Mouse (Mus musculus) embryonic facial prominence, embryonic 14.5 days (tissue): Measurements from ENCODE around the gene Mid1. TPM values are rescaled to one million over a fixed set of nuclear protein-coding genes. Genes with fewer than 3 reads are reported as not detected.
A peak's percentile ranks its signal among the peaks of the same experiment; 100 is the strongest.
"Not testable (repeated sequence)": the region's sequence is repeated elsewhere in the genome, so short reads cannot be mapped to it uniquely, and the experiment has no call there.

Experiments used
- ATAC-seq: fragments of 200-750 bp; cut with Nextera tagmentation; 2 replicates; pipeline ENCODE4 v1.8.0; 2017; ENCODE audit warnings: low read depth, moderate number of reproducible peaks, moderate TSS enrichment
- DNase-seq: peaks from one replicate; pipeline ENCODE4 v3.0.0-alpha.2; 2015; ENCODE audit warnings: low spot score
- H3K27ac ChIP-seq: fragments of 300-500 bp; sonication (generic); replicated peaks from 2 replicates; pipeline ENCODE4 v1.5.1; 2014; ENCODE audit warnings: low read depth, mild to moderate bottlenecking, low read length, moderate library complexity
- H3K27me3 ChIP-seq: fragments of 300-500 bp; sonication (generic); replicated peaks from 2 replicates; pipeline ENCODE4 v1.6.1; 2014; ENCODE audit warnings: low read length; ENCODE audit not compliant: control insufficient read depth, insufficient read depth
- H3K36me3 ChIP-seq: fragments of 300-500 bp; sonication (generic); 2 replicates; pipeline ENCODE4 v1.6.1; 2014; ENCODE audit warnings: low read length, mixed read lengths; ENCODE audit not compliant: control insufficient read depth, insufficient read depth
- H3K4me1 ChIP-seq: fragments of 300-500 bp; sonication (generic); 2 replicates; pipeline ENCODE4 v1.6.1; 2014; ENCODE audit warnings: antibody characterized with exemption, low read length; ENCODE audit not compliant: control insufficient read depth, insufficient read depth
- H3K4me2 ChIP-seq: fragments of 300-500 bp; sonication (generic); 2 replicates; pipeline ENCODE4 v1.6.1; 2014; ENCODE audit warnings: low read depth, mild to moderate bottlenecking, low read length, moderate library complexity, mixed read lengths
- H3K4me3 ChIP-seq: fragments of 300-500 bp; sonication (generic); 2 replicates; pipeline ENCODE4 v1.5.1; 2014; ENCODE audit warnings: low read depth, mild to moderate bottlenecking, low read length
- H3K9ac ChIP-seq: fragments of 300-500 bp; sonication (generic); 2 replicates; pipeline ENCODE4 v1.6.1; 2014; ENCODE audit warnings: low read depth, mild to moderate bottlenecking, low read length, moderate library complexity, mixed read lengths
- H3K9me3 ChIP-seq: fragments of 300-500 bp; sonication (generic); 2 replicates; pipeline ENCODE4 v1.6.1; 2016; ENCODE audit warnings: low read length; ENCODE audit not compliant: control insufficient read depth
- WGBS: fragments of 180-500 bp; shearing (Covaris S2); extraction: QIAGEN DNeasy Blood & Tissue Kit; methylation state at CpG from one replicate; pipeline ENCODE4 v1.1.7; 2014; 5-methylcytosine and 5-hydroxymethylcytosine counted together
- polyA plus RNA-seq: library from polyadenylated mRNA; unstranded; fragments of >200 nt; fragmentation: Nextera tagmentation; extraction: Ambion mirVana; gene quantifications from 2 replicates; pipeline ENCODE4 v1.2.1, GENCODE M21; 2014

Mid1 gene
- polyA plus RNA-seq, 1 experiment from 2014 or later = 10.4 TPM

DNA sequence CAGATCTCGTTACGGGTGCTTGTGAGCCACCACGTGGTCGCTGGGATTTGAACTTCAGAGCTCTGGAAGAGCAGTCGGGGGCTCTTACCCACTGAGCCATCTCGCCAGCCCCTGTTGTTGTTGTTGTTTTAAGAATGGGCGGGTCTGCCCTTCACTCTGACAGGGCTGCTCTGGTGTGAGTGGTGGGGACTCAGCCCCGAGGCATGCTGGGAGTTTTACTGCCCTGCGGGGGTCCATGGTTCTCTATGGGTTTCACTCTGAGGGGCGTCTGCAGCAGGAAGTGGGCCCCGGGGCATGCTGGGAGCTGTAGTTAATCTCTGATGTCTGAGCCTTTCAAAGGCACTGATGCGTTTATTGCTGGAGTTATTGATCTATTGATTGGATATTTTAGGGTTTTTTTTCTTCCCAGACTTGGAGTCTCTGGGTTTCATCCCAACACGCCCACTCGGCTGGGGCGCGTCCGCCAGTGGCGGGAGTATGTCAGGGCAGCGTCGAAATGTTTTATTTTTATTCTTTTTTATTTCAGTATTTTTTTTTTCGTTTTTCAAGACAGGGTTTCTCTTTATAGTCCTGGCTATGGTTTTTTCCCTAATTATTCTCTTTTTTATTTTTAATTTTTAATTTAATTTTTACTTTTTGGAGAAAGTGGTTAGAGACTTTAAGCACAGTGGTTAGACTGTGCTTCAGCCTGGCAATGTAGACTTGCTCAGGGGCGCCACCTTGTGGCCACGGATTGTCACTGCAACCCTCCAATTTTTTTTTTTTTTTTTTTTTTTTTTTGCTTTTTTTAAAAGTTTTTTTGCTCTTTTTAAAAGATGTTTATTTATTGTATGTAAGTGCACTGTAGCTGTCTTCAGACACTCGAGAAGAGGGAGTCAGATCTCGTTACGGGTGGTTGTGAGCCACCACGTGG lies 332.6 kb downstream of the Mid1 start:
- Histone ChIP-seq H3K9me3 (peaks cover 27% of the 10 kb centered on the region), H3K4me2 (peak overlapping the region; percentile 20; the same call in 1 of the 2 replicates), H3K36me3 (peaks cover 57% of the 10 kb centered on the region), H3K4me3 (peak overlapping the region; percentile 14), H3K27ac (peak overlapping the region; percentile 29; the same call in 1 of the 2 replicates)
- DNase-seq (peak; percentile 83), ATAC-seq (peak; percentile 88)
- H3K9ac ChIP-seq, H3K27me3 ChIP-seq, H3K4me1 ChIP-seq: not testable (repeated sequence)
- WGBS = 48% methylated on average over 27 of the region's 27 CpGs

DNA sequence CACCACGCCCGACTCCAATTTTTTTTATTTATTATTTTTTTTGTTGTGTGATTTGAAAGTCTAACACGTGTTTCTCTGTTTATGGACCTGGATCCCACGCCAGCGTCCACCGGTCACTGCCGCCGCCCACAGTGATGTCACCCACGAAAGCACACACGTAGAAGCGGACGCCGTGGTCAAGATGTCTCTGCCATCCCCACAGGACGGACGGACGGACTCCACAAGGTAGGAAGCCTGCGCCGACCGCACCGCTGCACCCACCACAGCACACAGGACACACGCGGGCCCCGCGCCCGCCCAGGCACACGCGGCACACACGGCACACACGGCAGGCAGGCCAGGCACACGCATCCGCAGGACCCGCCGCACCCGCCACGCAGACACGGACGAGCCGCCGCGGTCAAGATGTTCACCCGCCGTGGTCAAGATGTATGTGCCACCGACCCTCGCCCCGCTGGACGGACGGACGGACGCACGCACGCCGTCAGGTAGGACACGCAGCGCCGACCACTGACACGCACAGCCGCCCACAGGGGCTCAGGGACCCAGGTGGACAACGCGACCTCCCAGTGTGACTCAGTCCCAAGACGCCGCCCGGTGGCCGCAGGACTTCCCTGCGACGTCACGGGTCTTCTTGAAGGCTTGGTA lies 333.7 kb downstream of the Mid1 start:
- 88% methylated on average over 66 of the region's 66 CpGs for WGBS
- not testable (repeated sequence) for H3K4me3 ChIP-seq, H3K4me1 ChIP-seq, DNase-seq, H3K9ac ChIP-seq, H3K27me3 ChIP-seq, H3K4me2 ChIP-seq, H3K27ac ChIP-seq
- H3K36me3 ChIP-seq = peaks cover 51% of the 10 kb centered on the region
- peak; percentile 54 for ATAC-seq
- peaks cover 24% of the 10 kb centered on the region for H3K9me3 ChIP-seq

DNA sequence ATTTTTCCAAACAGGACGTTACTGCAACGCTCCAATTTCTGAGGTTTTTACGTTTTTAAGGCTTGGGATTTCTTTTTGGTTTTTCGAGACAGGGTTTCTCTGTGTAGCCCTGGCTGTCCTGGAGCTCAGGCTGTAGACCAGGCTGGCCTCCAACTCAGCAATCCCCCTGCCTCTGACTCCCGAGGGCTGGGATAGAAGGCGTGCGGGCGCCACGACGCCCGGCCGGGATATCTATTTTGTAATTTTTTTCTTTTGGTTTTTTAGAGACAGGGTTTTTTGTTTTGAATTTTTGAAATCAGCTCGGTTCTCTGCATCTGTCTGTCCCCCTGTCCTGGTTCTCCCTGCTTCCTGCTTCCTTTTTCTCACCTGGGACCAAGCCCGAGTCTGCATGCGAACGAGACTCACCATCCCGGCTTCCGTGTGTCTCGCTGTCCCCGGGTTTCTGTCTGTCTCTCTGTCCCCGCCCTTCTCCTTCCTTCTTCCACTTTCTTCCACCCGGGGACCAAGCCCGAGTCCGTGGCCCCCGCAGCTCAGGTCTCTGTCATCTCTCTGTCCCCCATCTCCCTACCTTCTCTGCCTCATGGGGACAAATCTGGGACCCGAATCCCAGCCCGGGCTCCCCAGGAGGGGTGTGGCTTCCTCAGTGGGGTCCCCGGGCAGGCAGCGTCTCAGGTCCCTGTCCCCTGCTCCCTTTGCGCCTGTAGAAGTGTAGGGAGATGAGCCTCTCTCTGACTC lies 334.4 kb downstream of the Mid1 start:
- peak; percentile 50 for ATAC-seq
- H3K27ac ChIP-seq, H3K27me3 ChIP-seq, H3K4me2 ChIP-seq, H3K4me3 ChIP-seq, H3K9ac ChIP-seq, H3K4me1 ChIP-seq, DNase-seq: not testable (repeated sequence)
- Histone ChIP-seq H3K36me3 (peaks cover 46% of the 10 kb centered on the region), H3K9me3 (peaks cover 24% of the 10 kb centered on the region)
- 85% methylated on average over 30 of the region's 30 CpGs for WGBS

DNA sequence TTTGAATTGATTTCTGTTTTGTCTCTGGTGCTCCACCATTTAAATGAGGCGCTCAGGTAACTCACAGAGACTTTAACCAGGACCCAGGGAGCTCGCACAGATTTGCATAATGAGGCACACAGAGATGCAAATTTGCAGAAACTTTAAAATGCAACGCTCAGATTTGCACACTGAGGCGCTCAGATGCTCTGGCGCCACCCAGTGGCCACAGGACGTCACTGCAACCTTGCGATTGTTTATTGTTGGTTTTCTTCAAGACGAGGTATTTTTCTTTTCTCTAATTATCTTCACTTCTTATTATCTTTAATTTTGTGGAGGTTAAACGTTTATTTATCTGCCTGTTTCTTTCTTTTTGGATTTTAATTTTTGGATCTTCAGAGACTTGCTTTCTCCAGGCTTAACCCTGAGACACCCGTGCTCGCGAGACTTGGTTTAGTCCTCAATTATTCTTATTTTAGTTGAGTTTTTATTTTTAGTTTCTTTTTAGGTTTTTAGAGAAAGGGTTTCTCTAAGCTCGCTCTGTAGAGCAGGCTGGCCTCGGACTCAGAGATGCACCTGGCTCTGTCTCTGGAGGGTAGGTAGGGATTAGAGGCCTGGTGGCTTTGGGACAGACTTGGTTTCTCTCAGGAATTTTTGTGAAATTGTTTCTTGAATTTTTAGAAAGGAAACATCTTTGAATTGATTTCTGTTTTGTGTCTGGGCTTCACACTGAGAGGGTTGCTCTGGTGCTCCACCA lies 335.1 kb downstream of the Mid1 start:
- H3K4me3 ChIP-seq, DNase-seq, H3K27me3 ChIP-seq, H3K4me2 ChIP-seq, H3K9ac ChIP-seq, H3K4me1 ChIP-seq: not testable (repeated sequence)
- H3K9me3 ChIP-seq = peaks cover 24% of the 10 kb centered on the region
- H3K27ac ChIP-seq = 0 out of 2 replicates have a peak overlapping the region, but pooled peaks have one; percentile 29
- ATAC-seq = peak; percentile 14; the same call in 1 of the 2 replicates
- WGBS = 60% methylated on average over 14 of the region's 14 CpGs
- peaks cover 46% of the 10 kb centered on the region for H3K36me3 ChIP-seq

DNA sequence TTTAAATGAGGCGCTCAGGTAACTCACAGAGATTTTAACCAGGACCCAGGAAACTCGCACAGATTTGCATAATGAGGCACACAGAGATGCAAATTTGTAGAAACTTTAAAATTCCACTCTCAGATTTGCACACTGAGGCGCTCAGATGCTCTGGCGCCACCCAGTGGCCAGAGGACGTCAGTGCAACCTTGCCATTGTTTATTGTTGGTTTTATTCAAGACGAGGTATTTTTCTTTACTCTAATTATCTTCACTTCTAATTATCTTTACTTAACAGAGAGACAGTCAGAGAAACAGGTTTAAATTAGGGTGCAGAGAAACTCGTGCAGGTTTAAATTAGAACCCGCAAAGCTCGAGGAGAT lies 335.7 kb downstream of the Mid1 start:
- 0 out of 2 replicates have a peak overlapping the region, but pooled peaks have one; percentile 29 for H3K27ac ChIP-seq
- not testable (repeated sequence) for H3K4me1 ChIP-seq, H3K9ac ChIP-seq, H3K27me3 ChIP-seq, H3K4me3 ChIP-seq, ATAC-seq, H3K4me2 ChIP-seq
- H3K9me3 ChIP-seq = peaks cover 24% of the 10 kb centered on the region
- peak; percentile 76 for DNase-seq
- WGBS = 45% methylated on average over 9 of the region's 9 CpGs
- peaks cover 46% of the 10 kb centered on the region for H3K36me3 ChIP-seq

DNA sequence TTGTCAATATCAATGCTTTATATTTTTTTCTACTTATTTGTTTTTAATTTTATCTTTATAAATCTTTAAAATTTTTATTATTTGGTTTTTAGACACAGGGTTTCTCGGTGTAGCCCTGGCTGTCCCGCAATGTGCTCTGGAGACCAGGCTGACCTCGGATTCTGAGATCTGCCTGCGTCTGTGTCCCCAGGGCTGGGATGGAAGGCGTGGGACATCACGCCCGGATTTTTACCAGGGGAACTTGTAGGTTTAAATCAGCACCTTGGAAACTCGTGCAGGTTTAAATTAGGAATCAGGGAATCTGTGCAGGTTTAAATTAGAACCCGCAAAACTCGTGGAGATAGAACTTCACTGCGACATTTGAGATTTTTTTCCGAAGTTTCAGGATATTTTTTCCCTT lies 336.2 kb downstream of the Mid1 start:
- ATAC-seq, H3K27ac ChIP-seq, H3K4me1 ChIP-seq, H3K9ac ChIP-seq, DNase-seq, H3K4me3 ChIP-seq, H3K27me3 ChIP-seq, H3K4me2 ChIP-seq: not testable (repeated sequence)
- WGBS = 73% methylated on average over 12 of the region's 12 CpGs
- Histone ChIP-seq H3K9me3 (peaks cover 24% of the 10 kb centered on the region), H3K36me3 (peaks cover 46% of the 10 kb centered on the region)

DNA sequence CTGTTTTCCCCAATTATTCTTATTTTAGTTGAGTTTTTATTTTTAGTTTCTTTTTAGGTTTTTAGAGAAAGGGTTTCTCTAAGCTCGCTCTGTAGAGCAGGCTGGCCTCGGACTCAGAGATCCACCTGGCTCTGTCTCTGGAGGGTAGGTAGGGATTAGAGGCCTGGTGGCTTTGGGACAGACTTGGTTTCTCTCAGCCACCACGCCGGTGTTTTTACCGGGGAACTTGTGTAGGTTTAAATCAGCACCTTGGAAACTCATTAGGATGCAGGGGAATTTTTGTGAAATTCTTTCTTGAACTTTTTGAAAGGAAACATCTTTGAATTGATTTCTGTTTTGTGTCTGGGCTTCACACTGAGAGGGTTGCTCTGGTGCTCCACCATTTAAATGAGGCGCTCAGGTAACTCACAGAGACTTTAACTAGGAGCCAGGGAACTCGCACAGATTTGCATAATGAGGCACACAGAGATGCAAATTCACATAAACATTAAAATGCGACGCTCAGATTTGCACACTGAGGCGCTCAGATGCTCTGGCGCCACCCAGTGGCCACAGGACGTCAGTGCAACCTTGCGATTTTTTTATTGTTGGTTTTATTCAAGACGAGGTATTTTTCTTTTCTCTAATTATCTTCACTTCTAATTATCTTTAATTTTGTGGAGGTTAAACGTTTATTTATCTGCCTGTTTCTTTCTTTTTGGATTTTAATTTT lies 336.9 kb downstream of the Mid1 start:
- not testable (repeated sequence) for H3K27ac ChIP-seq, H3K4me1 ChIP-seq, H3K4me3 ChIP-seq, H3K9ac ChIP-seq, H3K27me3 ChIP-seq, ATAC-seq, H3K4me2 ChIP-seq
- Histone ChIP-seq H3K9me3 (peaks cover 24% of the 10 kb centered on the region), H3K36me3 (peaks cover 46% of the 10 kb centered on the region)
- WGBS = 55% methylated on average over 15 of the region's 15 CpGs
- peak; percentile 74 for DNase-seq
